Mouse (Mus musculus) lung, postnatal 14 days (tissue): ENCODE results near the gene Pus1.

Experiments
- DNase-seq: peaks from one replicate; pipeline ENCODE4 v3.0.0; 2021

Pus1 gene

GRCm38 (mm10) chr5:110779998-110780760 lies at the start of gene Pus1:
Gene Pus1 (minus strand): TSS chr5:110780659.
- peak; percentile 96 for DNase-seq

DNA sequence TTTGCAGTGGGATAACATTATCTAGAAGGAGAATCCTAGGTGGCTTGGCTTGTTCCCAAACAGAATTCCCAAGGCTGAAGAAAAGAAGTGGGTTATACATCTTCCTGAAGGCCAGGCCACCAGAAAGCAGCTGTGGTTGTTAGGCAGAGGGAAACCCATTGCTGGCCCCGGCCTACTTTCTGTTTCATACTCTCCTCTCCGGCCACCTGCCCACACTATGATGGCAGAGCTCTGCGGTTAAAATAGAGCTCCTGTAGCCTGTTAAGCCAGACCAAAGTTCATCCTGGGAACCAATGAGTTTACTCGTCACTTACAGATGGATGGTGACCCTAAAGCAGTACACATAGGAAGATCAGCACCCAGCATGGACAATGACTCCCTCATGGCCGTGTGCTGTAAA lies 47.1 kb upstream of the Pus1 start:
- DNase-seq, result no peak

GRCm38 (mm10) chr5:110826781-110827495 lies 46.5 kb upstream of the Pus1 start:
- DNase-seq, result no peak

DNA sequence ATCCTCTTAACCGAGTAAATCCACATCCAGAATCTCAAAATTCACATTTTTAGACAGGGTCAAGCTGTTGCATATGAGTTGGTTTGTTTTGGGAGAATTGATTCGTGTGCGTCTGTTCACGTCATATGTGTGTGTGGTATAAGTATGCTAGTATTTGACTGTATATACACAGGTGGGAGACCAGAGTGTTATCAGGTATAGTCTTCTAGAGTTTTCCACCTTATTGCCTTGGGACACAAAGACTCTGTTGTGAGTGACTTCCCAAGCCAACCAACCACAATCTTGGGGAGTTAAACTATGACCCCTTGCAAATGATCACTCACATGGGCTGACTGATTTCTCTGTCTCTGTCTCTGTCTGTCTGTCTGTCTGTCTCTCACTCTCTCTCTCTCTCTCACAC lies 44.0 kb upstream of the Pus1 start:
- DNase-seq, result no peak

DNA sequence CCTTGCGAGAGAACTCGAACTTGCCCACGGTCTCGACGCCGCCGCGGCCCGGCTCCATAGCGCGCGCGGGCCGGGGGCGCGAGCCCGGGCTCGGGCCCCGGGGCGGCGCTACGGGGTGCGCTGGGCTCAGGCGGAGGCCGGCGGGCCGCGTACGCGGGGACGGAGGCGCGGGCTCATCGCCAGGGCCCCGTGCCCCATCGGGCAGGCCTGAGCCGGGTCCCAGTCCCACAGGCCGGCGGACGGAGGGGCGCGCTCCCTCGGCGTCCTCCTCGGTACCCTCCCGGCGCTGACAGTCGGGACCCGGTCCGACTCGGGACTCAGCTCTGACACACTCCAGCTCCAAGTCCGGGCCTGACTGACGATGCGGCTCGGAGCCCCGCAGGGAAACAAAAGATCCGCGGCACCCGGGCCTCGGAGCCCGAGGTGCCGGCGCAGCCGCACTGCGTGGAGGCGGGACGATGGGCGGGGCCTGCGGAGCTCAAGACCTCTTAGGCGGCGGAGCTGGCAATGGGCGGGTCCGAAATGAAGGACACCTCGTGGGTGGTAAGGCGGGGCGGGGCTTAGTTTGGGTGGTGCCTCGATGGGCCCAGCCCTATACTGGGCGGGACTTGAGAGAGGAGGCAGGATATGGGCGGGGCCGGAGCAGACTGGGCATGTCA lies 29.3 kb upstream of the Pus1 start, which contains the start of gene Ulk1:
Ulk1 (minus strand) TSS at position 431 of the 659 bp plus-strand sequence.
- DNase-seq, result peak; percentile 100

- DNase-seq, result peak; percentile 22
Measured at GRCm38 (mm10) chr5:110808821-110809666, 28.6 kb upstream of the Pus1 start.

GRCm38 (mm10) chr5:110808061-110808631 lies 27.7 kb upstream of the Pus1 start:
- peak; percentile 92 for DNase-seq

DNA sequence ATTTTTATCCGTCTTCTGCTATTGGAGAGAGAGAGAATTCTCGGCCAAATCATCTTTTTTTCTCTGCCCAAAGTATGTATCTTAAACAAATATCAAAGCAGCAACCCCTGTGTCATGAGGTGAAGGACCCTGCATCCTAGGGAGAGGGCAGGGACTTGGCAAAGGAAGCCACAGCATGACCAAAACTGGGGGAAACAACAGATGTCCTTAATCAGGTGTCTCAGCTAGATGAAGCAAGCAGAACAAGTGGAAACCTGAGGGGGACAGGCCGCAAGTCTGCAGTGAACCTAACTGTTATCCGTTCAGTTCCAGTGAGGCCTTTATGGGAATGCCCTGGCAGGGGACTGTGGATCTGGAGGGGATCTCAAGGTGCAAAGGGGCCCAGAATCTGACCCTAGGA lies 27.0 kb upstream of the Pus1 start:
- no peak for DNase-seq

DNA sequence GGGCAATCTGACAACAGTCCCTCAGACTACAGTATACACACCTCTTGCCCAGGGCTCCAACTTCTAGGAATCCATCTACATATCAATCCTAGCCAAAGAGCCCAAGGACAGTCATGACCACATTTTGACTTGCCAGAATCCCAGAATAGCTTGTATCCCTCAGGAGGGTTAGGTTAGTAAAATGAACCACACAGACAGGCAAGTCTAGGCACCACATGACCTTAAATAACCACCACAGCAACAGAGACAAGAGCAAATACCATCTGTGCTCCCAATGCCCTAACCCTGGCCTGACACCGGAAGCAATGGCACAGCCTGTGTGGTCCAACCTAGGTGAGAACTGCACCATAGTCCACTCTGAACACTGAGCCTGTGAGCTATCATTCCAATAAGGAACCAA lies 26.2 kb upstream of the Pus1 start:
- DNase-seq, result no peak

DNA sequence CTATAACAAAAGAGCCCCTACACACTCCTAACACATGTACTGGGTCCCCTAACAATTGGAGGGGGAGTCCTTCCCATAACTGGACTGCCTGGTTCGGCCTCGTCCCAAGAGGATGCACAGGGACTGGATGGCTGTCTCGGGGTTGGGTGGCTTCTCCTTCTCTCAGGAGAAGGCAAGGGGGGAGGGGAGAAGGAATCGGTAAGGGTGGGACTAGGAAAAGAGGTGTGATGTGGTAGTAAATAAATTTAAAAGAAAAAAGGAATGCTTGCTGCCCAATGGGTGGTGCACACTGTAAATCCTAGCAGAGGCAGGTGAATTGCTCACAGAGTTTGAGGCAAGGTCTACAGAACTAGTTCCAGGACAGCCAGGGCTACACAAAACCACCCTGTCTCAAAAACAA lies 25.7 kb upstream of the Pus1 start:
- DNase-seq, result no peak

DNA sequence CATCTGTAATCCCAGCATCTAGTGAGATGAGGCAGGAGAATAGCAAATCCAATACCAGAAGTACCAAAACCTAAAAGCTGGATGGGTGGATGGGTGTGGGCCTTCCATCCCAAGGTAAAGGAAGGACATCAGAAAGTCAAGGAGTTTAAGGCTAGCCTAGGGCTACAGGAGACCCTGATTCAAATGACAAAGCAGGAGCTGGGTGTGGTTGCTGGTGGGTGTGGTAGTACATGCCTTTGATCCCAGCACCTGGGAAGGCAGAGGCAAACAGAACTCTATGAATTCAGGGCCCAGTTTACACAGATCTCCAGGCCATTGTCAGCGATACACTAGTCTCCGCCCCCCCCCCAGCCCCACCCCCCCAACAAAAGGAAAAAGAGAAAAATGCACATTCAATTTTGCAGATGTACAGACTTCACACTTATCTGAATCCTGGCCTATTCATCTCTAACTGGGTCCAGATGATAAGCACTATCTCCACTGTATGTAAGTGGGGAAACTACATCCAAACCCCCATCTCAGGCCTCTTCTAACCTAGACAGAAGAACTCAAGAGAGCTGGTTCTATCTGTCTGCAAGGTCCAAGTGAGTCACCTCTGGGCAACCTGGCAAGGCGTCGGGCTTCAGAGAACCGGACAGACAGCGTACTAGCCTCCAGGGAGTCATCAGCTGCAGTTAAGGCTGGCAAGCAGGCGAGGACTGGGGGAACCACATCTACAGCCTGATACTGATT lies 23.7 kb upstream of the Pus1 start:
- DNase-seq, result no peak

DNA sequence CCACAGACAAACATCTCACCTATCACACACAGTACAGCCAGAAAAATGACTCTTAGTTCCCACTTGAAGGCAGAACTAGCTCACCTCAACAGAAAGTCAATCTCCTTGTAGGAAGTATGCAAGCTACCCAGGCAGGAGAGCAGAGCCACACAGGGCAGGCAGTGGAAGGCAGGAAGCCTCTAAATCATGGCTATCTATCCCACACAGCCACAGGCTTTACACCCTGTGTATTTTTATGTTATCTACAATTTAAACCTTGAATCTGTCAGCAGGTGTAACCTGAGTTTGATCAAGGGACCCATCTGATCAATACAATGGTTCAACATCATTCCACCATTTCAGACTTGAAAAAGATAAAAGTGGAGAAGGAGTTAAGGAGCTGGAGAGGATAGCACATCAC lies 22.4 kb upstream of the Pus1 start:
- no peak for DNase-seq

DNA sequence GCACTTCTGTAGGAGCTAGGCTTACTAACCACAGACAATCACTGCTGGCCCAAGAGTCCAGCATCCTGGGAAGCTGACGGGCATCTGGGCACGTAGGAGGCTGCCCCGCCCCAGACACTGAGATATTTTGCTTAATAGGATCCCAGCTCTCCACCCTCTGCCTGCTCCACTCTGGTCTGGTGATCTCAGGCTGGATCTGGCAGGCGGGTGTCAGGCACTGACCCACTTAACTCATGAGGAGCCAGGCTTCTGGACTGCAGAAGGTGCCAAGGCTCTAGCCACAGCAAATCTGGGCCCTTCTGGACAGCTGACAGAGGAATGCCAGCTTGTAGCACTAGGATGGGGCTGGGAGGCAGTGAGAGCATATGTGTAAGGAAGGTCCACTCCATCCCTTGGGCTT lies 21.7 kb upstream of the Pus1 start:
- no peak for DNase-seq

DNA sequence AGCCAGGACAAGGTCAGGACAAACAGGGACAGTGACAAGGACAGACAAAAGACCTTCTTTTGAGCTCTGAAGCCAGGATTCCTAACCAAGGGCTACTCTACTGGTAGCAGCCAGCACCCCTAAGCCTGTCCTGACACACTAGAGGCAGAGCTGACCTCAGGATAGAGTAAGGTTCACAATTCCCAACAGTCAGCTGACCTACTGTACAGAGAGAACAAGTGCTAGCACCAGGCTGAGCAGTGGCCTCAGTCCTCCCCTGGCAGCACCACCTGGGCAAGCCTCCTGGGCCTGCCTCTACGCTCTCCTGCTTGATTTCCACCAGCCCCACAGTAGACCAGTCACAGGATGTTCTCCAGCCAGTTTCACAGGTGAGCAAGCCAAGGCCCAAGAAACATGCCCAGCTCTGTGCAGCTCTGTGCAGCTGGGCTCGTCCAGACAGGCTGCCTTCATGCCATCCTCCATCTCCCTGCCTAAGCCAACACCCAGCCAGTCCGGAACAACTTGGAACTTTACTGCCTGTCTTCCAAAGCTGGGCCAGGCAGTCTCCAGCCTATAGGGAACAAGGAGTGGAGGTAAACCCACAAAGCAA lies 20.7 kb upstream of the Pus1 start:
- DNase-seq, result no peak

DNA sequence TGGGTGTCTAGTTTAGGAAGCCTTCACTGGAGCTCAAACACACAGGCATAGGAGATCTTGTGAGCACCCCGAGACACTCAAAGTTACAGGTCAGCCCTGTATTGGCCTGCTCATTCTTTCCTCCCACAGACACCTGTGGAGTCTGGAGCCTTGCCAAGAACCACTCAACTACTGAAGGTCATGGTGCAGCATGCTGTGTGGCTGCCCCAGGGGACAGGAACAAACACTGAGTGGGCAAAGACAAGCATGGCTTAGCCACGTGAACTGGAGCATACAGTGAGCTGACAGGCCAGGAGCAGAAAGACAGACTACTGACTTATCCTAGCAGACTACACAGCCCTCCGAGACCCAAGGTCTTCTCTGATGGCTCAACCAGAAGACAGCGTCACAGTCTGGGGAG lies 17.2 kb upstream of the Pus1 start:
- DNase-seq, result peak; percentile 55

DNA sequence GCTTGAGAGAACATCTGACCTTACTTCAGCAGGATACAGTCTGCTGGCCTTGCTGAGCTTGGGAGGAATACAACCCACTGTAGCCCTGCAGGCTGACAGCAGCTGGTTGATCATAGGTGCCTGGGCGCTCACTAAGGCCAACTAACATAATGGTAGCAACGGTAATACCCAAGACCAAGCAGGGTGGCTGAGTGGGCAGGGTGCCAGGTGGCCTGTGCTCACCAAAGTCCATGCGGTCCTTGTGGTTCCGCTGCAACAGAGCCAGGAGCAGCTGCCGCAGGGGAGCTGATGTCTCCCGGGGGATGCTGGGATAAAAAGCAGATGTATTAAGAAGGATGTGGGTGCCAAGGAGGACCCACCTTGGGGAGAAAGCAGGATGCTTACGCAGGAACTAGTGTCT lies 13.9 kb upstream of the Pus1 start:
- DNase-seq, result no peak

DNA sequence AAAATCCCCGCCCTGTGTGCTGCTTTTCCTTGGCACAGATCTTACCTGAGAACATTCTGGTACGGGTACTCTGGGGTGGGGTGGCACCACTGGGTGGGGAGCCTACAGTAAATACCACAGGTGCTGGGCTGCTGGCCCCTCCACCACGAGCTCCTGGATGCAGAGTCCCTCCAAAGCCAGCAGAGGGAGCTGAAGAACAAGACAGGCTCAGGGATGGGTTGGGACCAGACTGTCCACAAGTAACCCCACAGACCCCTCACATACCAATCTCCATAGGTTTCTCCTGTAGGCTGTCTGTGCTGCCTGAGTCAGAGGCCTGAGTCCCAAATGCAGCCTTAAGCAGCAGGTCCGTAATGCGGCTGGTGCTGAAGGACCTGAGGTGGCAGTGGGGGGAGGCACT lies 8.2 kb upstream of the Pus1 start:
- peak; percentile 57 for DNase-seq

GRCm38 (mm10) chr5:110786081-110786835 lies 5.8 kb upstream of the Pus1 start:
- no peak for DNase-seq

GRCm38 (mm10) chr5:110783150-110783549 lies 2.7 kb upstream of the Pus1 start:
- DNase-seq, result no peak

DNA sequence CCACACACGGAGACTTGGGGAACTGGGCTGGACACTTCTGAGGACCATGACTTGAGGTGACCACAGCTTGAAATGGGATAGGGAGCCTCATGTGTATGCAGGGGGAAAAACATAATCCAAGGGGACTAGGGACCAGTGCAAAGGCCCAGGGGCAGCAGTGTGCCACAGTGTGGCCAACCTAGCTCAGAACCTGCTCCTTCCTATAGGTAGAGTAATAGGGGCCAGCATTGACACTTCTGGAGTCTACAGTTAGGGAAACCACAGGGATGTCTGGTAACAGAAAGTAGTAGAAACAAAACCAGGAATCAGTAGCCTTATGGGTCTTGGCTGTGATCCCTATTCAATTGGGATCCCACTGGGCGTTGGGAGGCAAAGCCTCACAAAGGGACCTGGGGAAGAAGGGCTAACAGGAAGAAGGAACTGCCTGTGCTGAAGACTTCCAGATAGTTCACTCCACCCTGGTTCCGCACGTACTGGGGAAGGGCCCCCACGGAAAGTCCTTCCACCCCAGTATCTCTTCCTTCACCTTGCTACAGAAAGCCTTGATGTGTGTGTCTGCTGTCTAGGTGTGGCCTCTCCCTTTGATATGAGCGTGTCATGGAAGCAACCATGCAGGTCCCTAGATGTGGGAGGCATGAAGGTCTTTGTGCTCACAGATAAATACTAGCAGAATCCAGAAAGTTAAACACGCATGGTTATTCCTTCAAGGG lies 1.2 kb upstream of the Pus1 start:
- no peak for DNase-seq
